Mouse (Mus musculus): ENCODE data around the gene Rcbtb2. TPM values are rescaled to one million over a fixed set of nuclear protein-coding genes. Genes with fewer than 3 reads are reported as not detected.
"Not testable (repeated sequence)": the region's sequence is repeated elsewhere in the genome, so short reads cannot be mapped to it uniquely, and the experiment has no call there.

Rcbtb2 gene
- total and polyA plus RNA-seq, 2 experiments from 2014 or later = 58.3 to 64.9 TPM

DNA sequence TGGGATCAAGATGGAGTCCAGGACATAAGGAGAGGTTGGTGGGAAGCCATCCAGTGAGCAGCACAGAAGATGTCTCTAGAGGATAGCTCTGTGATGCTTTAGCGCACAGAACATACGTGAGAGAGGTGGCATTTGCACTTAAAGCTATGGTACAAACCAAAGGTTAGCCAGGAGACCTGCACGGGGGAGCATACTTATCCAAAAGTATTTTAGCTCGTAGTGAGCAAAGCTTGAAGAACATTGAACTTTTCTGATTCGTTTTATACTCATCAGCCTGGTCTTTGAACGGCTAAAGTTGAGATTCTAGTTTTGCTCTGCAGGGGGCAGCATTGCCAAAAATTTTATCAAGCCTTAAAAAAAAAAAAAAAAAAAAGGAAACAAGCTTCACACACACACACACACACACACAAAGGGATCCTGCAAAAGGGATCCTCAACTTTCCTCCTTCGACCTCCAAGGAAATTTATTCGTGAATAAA lies 16.6 kb upstream of the Rcbtb2 start:
- no peak overlapping the region for H3K9ac ChIP-seq (replicated peaks; ENCODE audit: low read length)
- no peaks in the 10 kb centered on the region for H3K27me3 ChIP-seq (ENCODE audit: insufficient read depth, low read length)
- DNase-seq (ENCODE audit: low spot score) (peak; percentile 81), ATAC-seq (peak; percentile 72)
- no peak overlapping the region for H3K4me3 ChIP-seq (ENCODE audit: low read length)
- peak overlapping the region; percentile 38 for H3K4me2 ChIP-seq (ENCODE audit: low read depth, low read length)
- H3K4me1 ChIP-seq (ENCODE audit: insufficient read depth, low read length) = no peaks in the 10 kb centered on the region
- H3K9me3 ChIP-seq (ENCODE audit: low read length) = no peaks in the 10 kb centered on the region
- no peaks in the 10 kb centered on the region for H3K36me3 ChIP-seq (ENCODE audit: insufficient read depth, low read length)
- 17% methylated on average over 8 of the region's 8 CpGs for WGBS
- H3K27ac ChIP-seq = no peak overlapping the region
- TF ChIP-seq CTCF (IDR thresholded peaks at IDR 0.05; ENCODE audit: low read depth) = peak; percentile 63

DNA sequence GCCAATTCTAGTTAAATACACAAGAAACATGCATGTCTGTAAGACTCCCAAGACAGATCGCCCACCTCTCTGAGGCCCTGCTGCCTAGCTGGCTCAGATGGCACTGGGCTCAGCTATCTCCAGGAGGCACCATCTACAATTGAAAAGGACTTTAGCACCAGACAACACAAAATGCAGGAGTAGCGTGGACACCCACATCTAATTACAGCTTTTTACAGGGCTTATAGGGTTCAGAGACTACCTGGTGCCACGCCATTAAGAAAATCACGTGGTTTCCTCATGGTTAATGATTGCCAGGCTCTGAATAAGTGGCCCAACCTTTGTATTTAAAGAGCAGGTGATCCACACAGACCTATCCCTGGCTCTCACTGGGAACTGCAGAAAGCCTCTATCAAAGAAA lies 15.9 kb upstream of the Rcbtb2 start:
- H3K27me3 ChIP-seq (ENCODE audit: insufficient read depth, low read length) = no peaks in the 10 kb centered on the region
- ATAC-seq (no peak), DNase-seq (ENCODE audit: low spot score) (no peak)
- H3K9ac ChIP-seq (replicated peaks; ENCODE audit: low read length) = no peak overlapping the region
- WGBS = 54% methylated on average over 4 of the region's 4 CpGs
- H3K36me3 ChIP-seq (ENCODE audit: insufficient read depth, low read length) = no peaks in the 10 kb centered on the region
- H3K4me3 ChIP-seq (ENCODE audit: low read length) = no peak overlapping the region
- no peak overlapping the region for H3K27ac ChIP-seq
- no peak for TF ChIP-seq CTCF (IDR thresholded peaks at IDR 0.05; ENCODE audit: low read depth)
- no peak overlapping the region for H3K4me2 ChIP-seq (ENCODE audit: low read depth, low read length)
- H3K9me3 ChIP-seq (ENCODE audit: low read length) = no peaks in the 10 kb centered on the region
- no peaks in the 10 kb centered on the region for H3K4me1 ChIP-seq (ENCODE audit: insufficient read depth, low read length)

DNA sequence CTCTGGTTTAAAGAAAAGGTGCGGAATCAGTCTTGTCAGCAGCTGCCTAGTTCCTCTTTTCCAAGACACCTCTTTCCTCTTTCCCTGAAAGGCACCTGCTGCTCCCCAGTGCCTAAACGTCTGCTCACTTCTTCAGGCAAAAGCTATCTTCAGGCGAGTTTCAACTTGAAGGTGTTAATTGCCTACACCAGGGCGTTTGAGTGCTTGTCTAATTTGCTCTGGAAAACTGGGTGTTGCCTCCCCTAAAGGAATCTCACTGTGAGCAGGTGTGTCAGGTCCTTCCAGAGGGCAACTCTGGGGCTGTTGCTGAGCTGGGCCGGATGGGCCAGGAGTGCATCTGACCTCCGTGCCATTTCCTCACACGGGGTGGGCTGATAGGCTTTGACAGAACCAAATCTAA lies 15.5 kb upstream of the Rcbtb2 start:
- ATAC-seq = no peak
- 58% methylated on average over 7 of the region's 7 CpGs for WGBS

DNA sequence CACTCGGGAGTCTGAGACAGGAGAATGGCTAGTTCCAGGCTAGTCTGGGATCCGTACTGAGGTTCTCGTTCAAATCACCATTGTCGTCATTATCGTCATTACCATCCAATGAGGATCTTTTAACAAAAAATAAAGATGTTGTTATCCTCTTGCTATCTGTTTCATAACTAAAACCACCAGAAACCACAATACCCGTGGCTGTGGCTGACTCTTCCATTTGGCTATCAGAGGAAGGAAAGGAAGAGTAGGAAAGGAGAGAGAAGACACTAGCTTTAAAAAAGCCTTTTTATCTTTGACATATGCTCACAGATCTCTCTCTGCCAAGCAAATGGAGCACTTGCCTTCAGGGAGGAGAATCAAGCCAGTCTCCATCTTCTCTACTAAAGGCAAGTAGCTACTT lies 14.9 kb upstream of the Rcbtb2 start:
- Histone ChIP-seq H3K36me3 (ENCODE audit: insufficient read depth, low read length) (no peaks in the 10 kb centered on the region), H3K4me3 (ENCODE audit: low read length) (no peak overlapping the region), H3K27ac (no peak overlapping the region), H3K9me3 (ENCODE audit: low read length) (no peaks in the 10 kb centered on the region), H3K4me1 (ENCODE audit: insufficient read depth, low read length) (no peaks in the 10 kb centered on the region), H3K27me3 (ENCODE audit: insufficient read depth, low read length) (no peaks in the 10 kb centered on the region), H3K9ac (replicated peaks; ENCODE audit: low read length) (no peak overlapping the region), H3K4me2 (ENCODE audit: low read depth, low read length) (no peak overlapping the region)
- ATAC-seq (no peak), DNase-seq (ENCODE audit: low spot score) (no peak)
- no peak for TF ChIP-seq CTCF (IDR thresholded peaks at IDR 0.05; ENCODE audit: low read depth)
- 92% methylated on average over 6 of the region's 6 CpGs for whole genome bisulfite sequencing

More for the DNA sequence above, 15.5 kb upstream of the Rcbtb2 start:
- TF ChIP-seq CTCF (IDR thresholded peaks at IDR 0.05; ENCODE audit: low read depth) = no peak
- no peak overlapping the region for H3K4me3 ChIP-seq (ENCODE audit: low read length)
- H3K27ac ChIP-seq = no peak overlapping the region
- no peaks in the 10 kb centered on the region for H3K27me3 ChIP-seq (ENCODE audit: insufficient read depth, low read length)
- no peak for DNase-seq (ENCODE audit: low spot score)
- H3K9me3 ChIP-seq (ENCODE audit: low read length) = no peaks in the 10 kb centered on the region
- no peak overlapping the region for H3K4me2 ChIP-seq (ENCODE audit: low read depth, low read length)
- no peaks in the 10 kb centered on the region for H3K4me1 ChIP-seq (ENCODE audit: insufficient read depth, low read length)
- H3K9ac ChIP-seq (replicated peaks; ENCODE audit: low read length) = no peak overlapping the region
- H3K36me3 ChIP-seq (ENCODE audit: insufficient read depth, low read length) = no peaks in the 10 kb centered on the region

DNA sequence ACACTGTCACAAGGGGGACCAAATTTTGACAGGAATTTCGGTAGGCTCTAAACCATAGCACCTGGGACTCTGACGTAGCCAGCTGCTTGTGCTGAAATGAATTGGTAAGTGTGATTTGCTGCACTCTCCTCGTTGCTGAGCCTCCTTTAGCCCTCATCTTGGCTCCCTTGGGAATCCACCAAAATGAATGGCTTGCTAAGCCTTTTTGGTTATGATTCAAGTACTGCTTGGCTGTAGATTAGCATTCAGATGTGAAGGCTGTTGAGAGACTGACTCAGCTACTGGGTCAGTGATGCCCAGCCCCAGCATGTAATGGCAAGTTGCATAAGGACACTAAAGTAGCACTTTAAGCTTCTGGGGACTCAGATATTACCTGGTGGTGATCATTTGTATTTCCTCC lies 12.2 kb upstream of the Rcbtb2 start:
- H3K9me3 ChIP-seq (ENCODE audit: low read length) = no peaks in the 10 kb centered on the region
- H3K27me3 ChIP-seq (ENCODE audit: insufficient read depth, low read length) = no peaks in the 10 kb centered on the region
- H3K4me3 ChIP-seq (ENCODE audit: low read length) = no peak overlapping the region
- no peak for DNase-seq (ENCODE audit: low spot score)
- no peak for ATAC-seq
- TF ChIP-seq CTCF (IDR thresholded peaks at IDR 0.05; ENCODE audit: low read depth) = no peak
- H3K36me3 ChIP-seq (ENCODE audit: insufficient read depth, low read length) = no peaks in the 10 kb centered on the region
- H3K9ac ChIP-seq (replicated peaks; ENCODE audit: low read length) = no peak overlapping the region
- H3K27ac ChIP-seq = no peak overlapping the region
- WGBS = 70% methylated on average over 3 of the region's 3 CpGs
- H3K4me1 ChIP-seq (ENCODE audit: insufficient read depth, low read length) = no peaks in the 10 kb centered on the region
- H3K4me2 ChIP-seq (ENCODE audit: low read depth, low read length) = no peak overlapping the region

DNA sequence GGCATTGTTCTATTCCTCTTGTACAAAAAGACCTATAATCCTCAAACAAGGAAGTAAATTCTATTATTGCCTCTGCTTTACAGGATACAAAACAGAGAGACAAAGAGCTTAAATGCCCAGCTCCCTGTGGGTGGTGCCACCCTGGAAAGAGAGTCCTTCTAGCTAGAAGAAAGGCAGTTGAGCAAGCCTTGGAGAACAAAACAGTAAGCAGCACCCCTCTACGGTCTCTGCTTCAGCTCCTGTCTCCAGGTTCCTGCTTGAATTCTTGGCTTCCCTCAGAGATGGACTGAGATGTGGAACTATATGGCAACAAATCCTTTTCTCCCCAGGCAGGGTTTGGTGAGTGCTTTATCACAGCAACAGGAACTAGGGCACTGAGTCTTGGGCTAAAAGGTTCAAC lies 11.7 kb upstream of the Rcbtb2 start:
- 71% methylated on average over 1 of the region's 1 CpGs for WGBS
- H3K9me3 ChIP-seq (ENCODE audit: low read length) = no peaks in the 10 kb centered on the region
- H3K27me3 ChIP-seq (ENCODE audit: insufficient read depth, low read length) = no peaks in the 10 kb centered on the region
- DNase-seq (ENCODE audit: low spot score) (no peak), ATAC-seq (no peak)
- H3K4me2 ChIP-seq (ENCODE audit: low read depth, low read length) = no peak overlapping the region
- H3K4me1 ChIP-seq (ENCODE audit: insufficient read depth, low read length) = no peaks in the 10 kb centered on the region
- no peak overlapping the region for H3K27ac ChIP-seq
- H3K36me3 ChIP-seq (ENCODE audit: insufficient read depth, low read length) = no peaks in the 10 kb centered on the region
- no peak overlapping the region for H3K4me3 ChIP-seq (ENCODE audit: low read length)
- H3K9ac ChIP-seq (replicated peaks; ENCODE audit: low read length) = no peak overlapping the region
- TF ChIP-seq CTCF (IDR thresholded peaks at IDR 0.05; ENCODE audit: low read depth) = no peak

DNA sequence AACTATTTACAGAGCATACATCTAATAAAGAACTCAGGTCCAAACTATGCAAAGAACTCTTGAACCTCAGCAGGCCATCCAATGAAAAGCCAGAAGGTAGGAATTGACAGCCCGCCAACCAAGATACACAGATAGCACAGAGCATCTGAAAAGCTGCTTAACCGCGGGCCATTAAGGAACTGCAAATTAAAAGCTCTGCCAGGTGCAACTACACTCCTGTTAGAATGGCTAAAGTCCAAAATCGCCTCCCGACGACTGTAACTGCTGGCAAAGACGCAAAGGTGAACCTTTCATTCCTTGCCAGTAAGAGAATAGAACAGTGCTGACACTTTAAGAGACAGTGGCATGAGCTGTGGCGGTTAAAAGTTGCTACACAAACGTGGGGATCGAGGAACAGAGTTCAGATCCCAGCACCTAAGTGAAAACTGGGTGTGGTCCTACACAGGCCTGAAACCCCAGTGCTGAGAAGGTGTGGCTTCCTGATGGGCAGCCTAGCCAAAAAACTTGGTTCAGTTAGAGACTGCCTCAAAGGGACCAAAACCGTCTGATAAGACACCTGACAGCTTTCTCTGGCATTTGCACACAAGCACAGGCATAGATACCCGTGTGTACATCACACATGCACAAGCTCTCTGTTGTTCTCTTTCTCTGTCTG lies 10.5 kb upstream of the Rcbtb2 start:
- no peak for TF ChIP-seq CTCF (IDR thresholded peaks at IDR 0.05; ENCODE audit: low read depth)
- H3K4me1 ChIP-seq (ENCODE audit: insufficient read depth, low read length) = no peaks in the 10 kb centered on the region
- no peak overlapping the region for H3K9ac ChIP-seq (replicated peaks; ENCODE audit: low read length)
- H3K9me3 ChIP-seq (ENCODE audit: low read length) = no peaks in the 10 kb centered on the region
- DNase-seq (ENCODE audit: low spot score) (no peak), ATAC-seq (no peak)
- no peaks in the 10 kb centered on the region for H3K36me3 ChIP-seq (ENCODE audit: insufficient read depth, low read length)
- no peak overlapping the region for H3K27ac ChIP-seq
- no peaks in the 10 kb centered on the region for H3K27me3 ChIP-seq (ENCODE audit: insufficient read depth, low read length)
- 58% methylated on average over 12 of the region's 12 CpGs for WGBS
- no peak overlapping the region for H3K4me2 ChIP-seq (ENCODE audit: low read depth, low read length)
- H3K4me3 ChIP-seq (ENCODE audit: low read length) = no peak overlapping the region

DNA sequence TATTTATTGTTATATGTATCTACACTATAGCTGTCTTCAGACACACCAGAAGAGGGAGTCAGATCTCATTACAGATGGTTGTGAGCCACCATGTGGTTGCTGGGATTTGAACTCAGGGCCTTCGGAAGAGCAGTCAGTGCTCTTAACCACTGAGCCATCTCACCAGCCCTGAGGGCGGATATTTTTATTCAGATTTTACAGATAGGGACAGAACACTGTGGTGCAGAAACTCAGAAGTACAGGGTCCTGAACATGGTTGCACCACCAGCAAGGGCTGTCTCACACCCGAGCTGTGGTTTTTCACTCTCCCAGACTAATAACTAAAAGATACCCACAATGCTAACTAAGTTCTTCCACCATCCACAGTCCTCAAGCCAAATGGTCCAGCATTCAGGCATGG lies 7.9 kb upstream of the Rcbtb2 start:
- 95% methylated on average over 3 of the region's 3 CpGs for WGBS
- H3K9me3 ChIP-seq (ENCODE audit: low read length); H3K9ac ChIP-seq (replicated peaks; ENCODE audit: low read length); DNase-seq (ENCODE audit: low spot score); ATAC-seq; H3K4me2 ChIP-seq (ENCODE audit: low read depth, low read length); H3K27me3 ChIP-seq (ENCODE audit: insufficient read depth, low read length); H3K36me3 ChIP-seq (ENCODE audit: insufficient read depth, low read length); H3K4me1 ChIP-seq (ENCODE audit: insufficient read depth, low read length); H3K4me3 ChIP-seq (ENCODE audit: low read length); H3K27ac ChIP-seq: not testable (repeated sequence)
